Mouse (Mus musculus) heart, postnatal 10 days (tissue): ENCODE data around the gene Pfdn6. TPM values are rescaled to one million over a fixed set of nuclear protein-coding genes. Genes with fewer than 3 reads are reported as not detected.
"Not testable (repeated sequence)": the region's sequence is repeated elsewhere in the genome, so short reads cannot be mapped to it uniquely, and the experiment has no call there.

Source experiments
- DNase-seq, 2 experiments: peaks; one replicate each; pipeline ENCODE4 v3.0.0; 2021
- intact Hi-C: fragments of 180-260 bp; cut with DNase I; formaldehyde crosslinking; loops from one replicate; pipeline ENCODE4 v1.15.1; 2025
- total RNA-seq, 2 experiments: library from RNA; stranded (reverse); gene quantifications; 2 replicates each; pipeline ENCODE4 v1.2.3; 2021

Pfdn6 gene
- total RNA-seq, 2 experiments from 2014 or later = 70.8 to 78.9 TPM

- intact Hi-C loops = no loop called here
- DNase-seq = no peak
These were observed 16.2 kb upstream of the Pfdn6 start for GRCm38 (mm10) chr17:33956336-33956735.

GRCm38 (mm10) chr17:33955555-33956214 is 15.5 kb upstream of the Pfdn6 start, which contains the start of the genes Vps52 and Rps18:
Gene Vps52 (plus strand): TSS chr17:33955812.
Gene Rps18 (minus strand): TSS chr17:33956001.
- intact Hi-C loops = no loop called here
- DNase-seq = peak; percentile 98

GRCm38 (mm10) chr17:33954646-33955554 is 14.8 kb upstream of the Pfdn6 start:
- no peak for DNase-seq
- intact Hi-C loops = no loop called here

- no peak for DNase-seq
- intact Hi-C loops = no loop called here
These were observed 13.9 kb upstream of the Pfdn6 start for GRCm38 (mm10) chr17:33953961-33954565.

GRCm38 (mm10) chr17:33953310-33953709 is 13.2 kb upstream of the Pfdn6 start:
- intact Hi-C loops = no loop called here
- no peak for DNase-seq

GRCm38 (mm10) chr17:33952879-33953278 is 12.7 kb upstream of the Pfdn6 start:
- no peak for DNase-seq
- intact Hi-C loops = no loop called here

GRCm38 (mm10) chr17:33952015-33952414 is 11.9 kb upstream of the Pfdn6 start:
- intact Hi-C loops, DNase-seq: not testable (repeated sequence)

- intact Hi-C loops = no loop called here
- DNase-seq = peak; percentile 77 to 84
These were observed 11.1 kb upstream of the Pfdn6 start, which contains the start of gene B3galt4 for GRCm38 (mm10) chr17:33951021-33951946. Gene B3galt4 (minus strand): TSS chr17:33951488.

GRCm38 (mm10) chr17:33950131-33950625 is 10.0 kb upstream of the Pfdn6 start:
- intact Hi-C loops = no loop called here
- DNase-seq = no peak

GRCm38 (mm10) chr17:33948905-33949537 is 8.9 kb upstream of the Pfdn6 start:
- no peak for DNase-seq

GRCm38 (mm10) chr17:33948090-33948904 is 8.2 kb upstream of the Pfdn6 start:
- no peak for DNase-seq
- intact Hi-C loops = no loop called here

More at GRCm38 (mm10) chr17:33948905-33949537, 8.9 kb upstream of the Pfdn6 start:
- intact Hi-C loops = no loop called here

- no peak for DNase-seq
- intact Hi-C loops = no loop called here
These were observed 7.4 kb upstream of the Pfdn6 start for GRCm38 (mm10) chr17:33947430-33948089.

GRCm38 (mm10) chr17:33943454-33943853 is 3.3 kb upstream of the Pfdn6 start:
- intact Hi-C loops = no loop called here
- no peak for DNase-seq

- intact Hi-C loops = no loop called here
These were observed 1.2 kb upstream of the Pfdn6 start for GRCm38 (mm10) chr17:33941381-33941780.

GRCm38 (mm10) chr17:33940981-33941380 is 838 bp upstream of the Pfdn6 start:
- DNase-seq = peak in 1 of 2 experiments; percentile 28
- intact Hi-C loops = no loop called here

More at GRCm38 (mm10) chr17:33941381-33941780, 1.2 kb upstream of the Pfdn6 start:
- no peak for DNase-seq

GRCm38 (mm10) chr17:33938783-33939182 is 1.4 kb downstream of the Pfdn6 start:
- no peak for DNase-seq
- intact Hi-C loops = no loop called here

- intact Hi-C loops = no loop called here
- DNase-seq = no peak
These were observed 3.1 kb downstream of the Pfdn6 start for GRCm38 (mm10) chr17:33936993-33937392.
